Mouse (Mus musculus) forebrain, embryonic 12.5 days (tissue): Measurements from ENCODE around the gene Ctsw. TPM values are rescaled to one million over a fixed set of nuclear protein-coding genes. Genes with fewer than 3 reads are reported as not detected.
A peak's percentile ranks its signal among the peaks of the same experiment; 100 is the strongest.
"Not testable (repeated sequence)": the region's sequence is repeated elsewhere in the genome, so short reads cannot be mapped to it uniquely, and the experiment has no call there.

ENCODE experiments used
- ATAC-seq: fragments of 200-750 bp; cut with Nextera tagmentation; 2 replicates; pipeline ENCODE4 v1.8.0; 2017; ENCODE audit warnings: moderate TSS enrichment; ENCODE audit not compliant: low FRiP score
- H3K27ac ChIP-seq: fragments of 300-500 bp; sonication (generic); 2 replicates; pipeline ENCODE4 v1.5.1; 2016; ENCODE audit warnings: mild to moderate bottlenecking
- H3K27me3 ChIP-seq: fragments of 300-500 bp; sonication (generic); 2 replicates; pipeline ENCODE4 v1.6.1; 2016; ENCODE audit warnings: mild to moderate bottlenecking
- H3K36me3 ChIP-seq: fragments of 300-500 bp; sonication (generic); replicated peaks from 2 replicates; pipeline ENCODE4 v1.6.1; 2016; ENCODE audit warnings: mild to moderate bottlenecking
- H3K4me1 ChIP-seq: fragments of 300-500 bp; sonication (generic); 2 replicates; pipeline ENCODE4 v1.6.1; 2016
- H3K4me2 ChIP-seq: fragments of 300-500 bp; sonication (generic); 2 replicates; pipeline ENCODE4 v1.6.1; 2016; ENCODE audit warnings: mild to moderate bottlenecking, moderate library complexity
- H3K4me3 ChIP-seq: fragments of 300-500 bp; sonication (generic); replicated peaks from 2 replicates; pipeline ENCODE4 v1.5.1; 2016; ENCODE audit warnings: mild to moderate bottlenecking
- H3K9ac ChIP-seq: fragments of 300-500 bp; sonication (generic); 2 replicates; pipeline ENCODE4 v1.6.1; 2016; ENCODE audit warnings: mild to moderate bottlenecking
- H3K9me3 ChIP-seq: fragments of 300-500 bp; sonication (generic); 2 replicates; pipeline ENCODE4 v1.6.1; 2016
- WGBS: fragments of 180-500 bp; shearing (Covaris S2); methylation state at CpG from one replicate; pipeline ENCODE4 v1.1.7; 2016; 5-methylcytosine and 5-hydroxymethylcytosine counted together
- polyA plus RNA-seq: library from polyadenylated mRNA; unstranded; fragments of >200 nt; fragmentation: Nextera tagmentation; extraction: Ambion mirVana; gene quantifications from 2 replicates; pipeline ENCODE4 v1.2.1, GENCODE M21; 2016

The Ctsw gene
- polyA plus RNA-seq, 1 experiment from 2014 or later = 3.1 TPM

DNA sequence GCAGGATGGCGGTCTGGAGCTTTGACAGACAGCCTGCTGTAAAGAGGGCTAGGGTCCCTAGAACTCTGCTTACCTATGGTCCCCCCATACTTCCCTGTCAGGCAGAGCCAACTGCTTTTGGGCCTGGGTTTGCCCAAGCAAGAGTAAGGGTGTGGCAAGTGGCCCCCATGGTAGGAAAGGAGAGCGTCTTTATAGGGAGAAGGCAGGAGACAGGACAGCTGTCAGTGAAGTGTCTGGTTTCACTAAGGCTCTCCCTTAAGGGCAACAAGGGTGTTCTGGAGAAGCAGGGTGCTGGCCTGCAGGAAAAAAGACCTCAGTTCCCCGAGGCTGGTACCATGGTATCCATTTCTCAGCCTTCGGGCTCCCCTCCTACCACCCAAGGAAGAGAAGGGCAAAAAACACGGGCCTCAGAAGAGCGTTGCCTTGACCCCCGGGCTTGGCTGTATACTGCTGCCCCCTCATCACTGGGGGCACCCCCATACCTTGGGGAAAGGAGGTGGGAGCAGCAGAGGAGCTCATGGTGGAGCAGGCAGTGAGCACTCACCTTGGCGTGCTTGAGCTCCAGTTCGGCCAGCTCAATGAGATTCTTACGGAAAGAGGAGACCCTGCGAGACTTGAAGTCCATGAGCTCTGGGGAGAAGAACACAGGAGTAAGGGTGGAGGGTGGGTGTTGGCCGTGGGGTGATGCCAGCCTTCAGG is 27.2 kb upstream of the Ctsw start:
- H3K4me3 ChIP-seq = no peak overlapping the region
- no peaks in the 10 kb centered on the region for H3K9me3 ChIP-seq
- peaks cover 16% of the 10 kb centered on the region for H3K4me1 ChIP-seq
- H3K27ac ChIP-seq = 0 out of 2 replicates have a peak overlapping the region, but pooled peaks have one; percentile 6
- H3K9ac ChIP-seq = no peak overlapping the region
- peaks cover 61% of the 10 kb centered on the region for H3K36me3 ChIP-seq
- no peaks in the 10 kb centered on the region for H3K27me3 ChIP-seq
- WGBS = 86% methylated on average over 12 of the region's 12 CpGs
- ATAC-seq = no peak
- no peak overlapping the region for H3K4me2 ChIP-seq

DNA sequence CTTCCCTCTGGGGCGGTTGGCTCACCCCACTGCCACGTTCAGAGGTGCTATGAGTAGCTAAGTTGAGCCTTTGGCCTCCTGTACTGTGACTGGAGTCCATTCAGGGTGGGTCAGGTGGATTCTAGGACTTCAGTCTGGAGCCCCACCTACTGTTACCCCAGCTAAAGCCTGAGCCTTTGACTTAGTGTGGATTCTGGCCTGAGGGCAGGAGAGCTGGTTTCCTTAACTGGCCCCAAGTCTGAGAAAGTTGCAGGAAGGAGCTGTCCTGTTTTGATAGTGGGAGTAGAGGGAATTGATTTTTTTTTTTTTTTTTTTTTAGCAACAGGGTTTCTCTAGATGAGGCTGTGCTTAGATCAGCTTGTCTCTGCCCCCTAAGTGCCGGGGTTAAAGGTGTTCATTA is 26.0 kb upstream of the Ctsw start:
- H3K4me1 ChIP-seq = peaks cover 22% of the 10 kb centered on the region
- no peak overlapping the region for H3K27ac ChIP-seq
- H3K9ac ChIP-seq = no peak overlapping the region
- no peak for ATAC-seq
- no peaks in the 10 kb centered on the region for H3K27me3 ChIP-seq
- no peak overlapping the region for H3K4me2 ChIP-seq
- H3K9me3 ChIP-seq = no peaks in the 10 kb centered on the region
- 89% methylated on average over 3 of the region's 3 CpGs for WGBS
- H3K4me3 ChIP-seq = no peak overlapping the region
- H3K36me3 ChIP-seq = peaks cover 61% of the 10 kb centered on the region

DNA sequence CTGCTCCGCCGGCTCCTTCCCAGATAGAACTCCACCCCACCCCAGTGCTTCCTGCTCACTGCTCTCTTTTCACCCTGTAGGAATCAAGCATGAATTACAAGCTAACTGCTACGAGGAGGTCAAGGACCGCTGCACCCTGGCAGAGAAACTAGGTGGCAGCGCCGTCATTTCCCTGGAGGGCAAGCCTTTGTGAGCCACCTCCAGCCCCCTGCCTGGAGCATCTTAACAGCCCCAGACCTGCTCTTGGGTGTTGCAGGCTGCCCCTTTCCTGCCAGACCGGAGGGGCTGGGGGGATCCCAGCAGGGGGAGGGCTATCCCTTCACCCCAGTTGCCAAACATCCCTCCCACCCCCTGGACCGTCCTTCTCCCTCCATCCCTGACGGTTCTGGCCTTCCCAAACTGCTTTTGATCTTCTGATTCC is 25.0 kb upstream of the Ctsw start:
- not testable (repeated sequence) for H3K27ac ChIP-seq, H3K4me3 ChIP-seq, ATAC-seq, H3K9me3 ChIP-seq, H3K9ac ChIP-seq, H3K27me3 ChIP-seq, H3K4me2 ChIP-seq
- WGBS = 79% methylated on average over 9 of the region's 9 CpGs
- peaks cover 28% of the 10 kb centered on the region for H3K4me1 ChIP-seq
- peaks cover 60% of the 10 kb centered on the region for H3K36me3 ChIP-seq

DNA sequence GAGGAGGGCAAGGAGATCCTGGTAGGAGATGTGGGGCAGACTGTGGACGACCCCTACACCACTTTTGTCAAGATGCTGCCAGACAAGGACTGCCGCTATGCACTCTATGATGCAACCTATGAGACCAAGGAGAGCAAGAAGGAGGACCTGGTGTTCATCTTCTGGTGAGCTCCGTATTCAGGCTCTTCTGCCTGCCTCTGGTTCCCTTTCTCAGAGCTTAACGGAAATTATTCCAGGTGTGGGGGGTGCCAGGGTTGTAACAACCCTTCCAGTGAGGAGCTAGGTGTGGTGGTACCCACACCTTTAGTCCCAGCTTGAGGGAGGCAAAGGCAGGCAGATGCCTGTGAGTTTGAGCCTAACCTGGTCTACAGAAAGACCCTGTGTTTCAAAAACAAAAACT is 24.3 kb upstream of the Ctsw start:
- Histone ChIP-seq H3K27me3 (no peaks in the 10 kb centered on the region), H3K36me3 (peaks cover 53% of the 10 kb centered on the region), H3K4me3 (no peak overlapping the region), H3K9me3 (no peaks in the 10 kb centered on the region), H3K4me1 (peaks cover 31% of the 10 kb centered on the region), H3K9ac (no peak overlapping the region), H3K27ac (no peak overlapping the region), H3K4me2 (no peak overlapping the region; the same call in 1 of the 2 replicates)
- ATAC-seq = no peak
- 87% methylated on average over 4 of the region's 4 CpGs for WGBS

DNA sequence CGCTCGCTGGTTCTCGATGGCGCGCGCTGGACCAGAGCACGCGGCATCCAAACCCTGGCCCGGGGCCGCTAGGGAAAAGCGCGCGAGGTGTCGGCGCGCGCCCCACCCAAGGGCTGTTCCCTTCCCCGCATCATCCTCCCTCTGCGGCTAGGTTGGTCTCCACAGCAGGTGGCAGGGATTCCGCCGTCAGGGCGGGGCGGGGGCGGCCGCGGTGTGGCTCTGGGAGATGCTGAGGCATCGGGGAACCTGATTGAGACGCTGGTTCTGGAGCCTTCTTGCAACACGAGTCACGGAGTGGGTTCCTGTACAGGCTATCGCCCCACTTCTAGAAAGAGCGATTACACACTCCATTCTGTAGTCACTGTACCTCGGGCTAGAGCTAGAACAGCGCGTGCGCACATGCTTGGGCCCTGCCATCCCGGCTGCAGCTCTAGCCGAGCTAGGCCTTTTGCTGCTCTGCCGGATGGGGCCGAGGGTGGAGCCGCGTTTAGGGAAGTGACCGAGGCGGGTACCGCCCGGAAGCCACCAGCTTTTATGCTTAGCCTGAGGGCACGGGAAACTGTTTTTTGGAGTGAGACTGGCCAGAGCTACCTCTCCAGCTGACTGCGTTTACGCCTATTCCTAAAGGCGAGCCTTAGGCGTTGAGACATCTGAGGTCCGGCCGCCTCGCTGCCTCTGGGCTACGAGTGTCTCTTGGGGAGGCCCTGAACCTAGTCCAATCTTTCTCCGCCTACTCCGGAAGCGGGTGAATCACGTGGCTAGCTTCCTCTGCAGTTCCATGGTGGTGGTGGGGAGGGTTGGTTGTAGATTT is 22.8 kb upstream of the Ctsw start:
- Histone ChIP-seq H3K36me3 (peaks cover 40% of the 10 kb centered on the region), H3K4me3 (peak overlapping the region; percentile 96), H3K9ac (peak overlapping the region; percentile 95), H3K4me1 (peaks cover 46% of the 10 kb centered on the region), H3K27me3 (no peaks in the 10 kb centered on the region), H3K27ac (peak overlapping the region; percentile 100), H3K4me2 (peak overlapping the region; percentile 79), H3K9me3 (no peaks in the 10 kb centered on the region)
- peak; percentile 31 for ATAC-seq
- WGBS = under 1% methylated on average over 59 of the region's 59 CpGs

DNA sequence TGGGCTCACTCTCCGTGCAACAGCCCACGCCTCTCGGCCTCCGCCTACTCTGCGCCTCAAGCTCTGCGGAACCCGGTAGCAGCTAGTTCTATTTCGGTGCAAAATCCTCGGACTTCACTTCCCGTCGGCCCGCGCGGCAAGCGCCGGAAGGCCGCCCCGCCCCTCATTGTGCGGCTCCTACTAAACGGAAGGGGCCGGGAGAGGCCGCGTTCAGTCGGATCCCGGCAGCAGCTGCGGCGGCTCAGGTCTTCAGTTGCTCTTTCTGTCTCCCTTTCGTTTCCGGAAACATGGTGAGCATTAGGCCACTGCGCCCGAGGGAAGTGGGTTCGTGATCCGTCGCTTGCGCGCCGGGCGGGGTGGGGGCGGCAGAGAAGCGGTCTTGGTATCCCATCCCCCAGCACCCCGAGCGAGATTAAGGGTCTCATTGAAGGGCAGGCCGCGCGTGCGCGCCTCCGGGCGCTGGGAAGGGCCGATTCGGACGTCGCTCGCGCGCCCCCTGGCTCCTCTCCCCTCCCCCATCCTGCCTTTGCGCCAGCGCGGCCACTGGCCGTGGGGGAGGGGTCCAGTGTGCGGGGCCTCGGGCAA is 22.1 kb upstream of the Ctsw start, which contains the start of gene Cfl1:
Gene Cfl1, plus strand, starts transcription at position 143 of the 585 bp plus-strand sequence.
- H3K4me3 ChIP-seq = peak within 1 kb of the TSS; percentile 96
- no peaks in the 10 kb centered on the region for H3K9me3 ChIP-seq
- H3K27me3 ChIP-seq = no peaks in the 10 kb centered on the region
- peaks cover 46% of the 10 kb centered on the region for H3K4me1 ChIP-seq
- peak within 1 kb of the TSS; percentile 79 for H3K4me2 ChIP-seq
- peak within 1 kb of the TSS; percentile 95 for H3K9ac ChIP-seq
- H3K36me3 ChIP-seq = peaks cover 40% of the 10 kb centered on the region
- ATAC-seq = peak; percentile 74
- H3K27ac ChIP-seq = peak within 1 kb of the TSS; percentile 100
- under 1% methylated on average over 61 of the region's 62 CpGs for WGBS

DNA sequence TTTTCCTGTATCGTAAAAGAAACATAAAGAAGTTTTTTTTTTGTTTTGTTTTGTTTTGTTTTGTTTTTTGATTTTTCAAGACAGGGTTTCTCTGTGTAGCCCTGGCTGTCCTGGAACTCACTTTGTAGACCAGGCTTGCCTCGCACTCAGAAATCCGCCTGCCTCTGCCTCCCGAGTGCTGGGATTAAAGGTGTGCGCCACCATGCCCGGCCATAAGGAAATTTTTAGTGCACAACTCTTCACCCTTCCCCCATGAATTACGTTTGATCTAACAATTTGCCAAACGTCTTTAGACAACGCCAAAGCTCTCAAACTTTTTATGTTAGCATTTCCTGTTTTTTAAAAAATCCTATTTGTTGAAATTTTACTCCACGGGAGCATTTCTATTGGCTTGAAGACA is 21.4 kb upstream of the Ctsw start:
- not testable (repeated sequence) for H3K27me3 ChIP-seq, H3K9ac ChIP-seq, ATAC-seq, H3K9me3 ChIP-seq
- WGBS = 57% methylated on average over 10 of the region's 10 CpGs
- Histone ChIP-seq H3K4me3 (peak overlapping the region; percentile 96), H3K36me3 (peaks cover 42% of the 10 kb centered on the region), H3K27ac (peak overlapping the region; percentile 100), H3K4me1 (peaks cover 46% of the 10 kb centered on the region), H3K4me2 (peak overlapping the region; percentile 79)

DNA sequence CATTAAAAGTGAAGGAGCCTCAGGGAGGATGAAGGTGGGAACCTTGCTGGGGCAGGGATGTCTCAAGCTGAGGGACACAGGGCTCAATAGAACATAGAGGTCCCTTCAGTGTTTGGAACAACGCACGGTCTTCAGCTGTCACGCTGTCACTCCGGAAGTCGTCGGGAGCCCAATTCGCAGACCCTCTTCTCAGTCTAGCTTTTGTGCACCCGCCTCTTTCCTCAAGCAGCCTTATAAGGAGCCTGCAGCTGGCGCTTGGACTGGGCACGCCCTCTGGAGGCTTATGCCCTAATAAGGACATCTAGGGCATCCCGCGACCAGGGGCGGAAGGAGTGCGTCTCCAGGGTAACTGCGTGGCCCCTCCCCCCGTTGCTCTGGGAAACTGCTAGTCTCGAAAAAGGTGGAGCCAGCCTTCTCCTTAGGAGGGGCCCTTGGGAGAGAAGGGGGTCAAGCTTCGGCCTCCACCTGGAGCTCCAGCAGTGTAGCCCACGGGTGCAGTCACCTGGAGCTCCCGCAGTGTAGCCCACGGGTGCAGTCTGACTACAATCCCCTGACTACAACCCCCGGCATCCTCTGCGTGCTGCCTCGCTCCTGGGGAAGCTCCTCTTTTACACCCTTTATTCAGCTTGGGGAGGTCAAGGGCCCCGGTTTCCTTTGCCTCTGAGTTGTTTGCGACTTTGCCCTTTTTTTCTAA is 20.7 kb upstream of the Ctsw start:
- Histone ChIP-seq H3K36me3 (peaks cover 42% of the 10 kb centered on the region), H3K9ac (peak overlapping the region; percentile 53), H3K4me1 (peaks cover 46% of the 10 kb centered on the region), H3K27ac (peak overlapping the region; percentile 100), H3K4me2 (peak overlapping the region; percentile 79), H3K27me3 (no peaks in the 10 kb centered on the region), H3K9me3 (no peaks in the 10 kb centered on the region), H3K4me3 (peak overlapping the region; percentile 42)
- under 1% methylated on average over 26 of the region's 26 CpGs for WGBS
- peak; percentile 79 for ATAC-seq

DNA sequence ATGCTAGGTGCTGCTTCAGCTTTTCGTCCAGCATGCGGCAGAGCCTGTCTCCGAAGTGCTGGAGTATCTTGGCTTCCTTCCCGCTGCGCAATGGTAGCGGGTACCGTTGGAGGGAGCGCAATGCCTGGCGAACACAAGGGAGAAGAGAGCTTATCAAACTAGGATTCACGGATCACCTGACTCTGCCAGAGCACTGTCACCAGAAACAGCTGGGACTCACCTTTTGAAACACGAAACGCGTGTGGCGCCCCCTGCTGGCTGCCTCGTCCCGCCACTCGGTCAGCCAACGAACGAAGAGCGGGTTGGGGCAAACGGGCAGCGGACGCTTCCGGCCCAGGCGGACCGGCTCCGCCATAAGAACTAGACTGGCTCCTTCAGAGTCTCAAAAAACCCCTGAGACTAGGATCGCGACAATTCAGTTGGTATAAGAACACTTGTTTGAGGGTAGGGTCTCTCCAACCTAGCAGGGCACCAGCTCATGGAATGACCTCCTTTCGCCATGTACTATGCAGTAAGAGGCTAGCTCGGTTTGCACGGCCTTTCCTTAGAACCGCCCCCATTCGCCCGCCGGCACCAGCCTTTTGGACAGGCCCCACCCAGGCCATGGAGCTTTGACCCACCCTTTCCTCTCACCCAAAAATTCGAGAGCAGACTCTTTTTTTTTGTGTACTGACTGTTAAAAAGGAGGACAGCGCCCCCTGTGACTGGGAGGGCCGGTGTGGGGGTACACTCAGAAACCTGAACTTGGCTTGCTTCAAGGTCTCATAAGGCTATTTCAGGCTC is 19.7 kb upstream of the Ctsw start, which contains the start of gene Mus81:
Gene Mus81, minus strand, starts transcription at position 635 of the 783 bp plus-strand sequence.
- under 1% methylated on average over 39 of the region's 39 CpGs for WGBS
- peak; percentile 51 for ATAC-seq
- Histone ChIP-seq H3K4me3 (peak within 1 kb of the TSS; percentile 42), H3K4me1 (peaks cover 43% of the 10 kb centered on the region), H3K9me3 (no peaks in the 10 kb centered on the region), H3K4me2 (peak within 1 kb of the TSS; percentile 79), H3K9ac (peak within 1 kb of the TSS; percentile 53), H3K27me3 (no peaks in the 10 kb centered on the region), H3K27ac (peak within 1 kb of the TSS; percentile 100), H3K36me3 (peaks cover 42% of the 10 kb centered on the region)

DNA sequence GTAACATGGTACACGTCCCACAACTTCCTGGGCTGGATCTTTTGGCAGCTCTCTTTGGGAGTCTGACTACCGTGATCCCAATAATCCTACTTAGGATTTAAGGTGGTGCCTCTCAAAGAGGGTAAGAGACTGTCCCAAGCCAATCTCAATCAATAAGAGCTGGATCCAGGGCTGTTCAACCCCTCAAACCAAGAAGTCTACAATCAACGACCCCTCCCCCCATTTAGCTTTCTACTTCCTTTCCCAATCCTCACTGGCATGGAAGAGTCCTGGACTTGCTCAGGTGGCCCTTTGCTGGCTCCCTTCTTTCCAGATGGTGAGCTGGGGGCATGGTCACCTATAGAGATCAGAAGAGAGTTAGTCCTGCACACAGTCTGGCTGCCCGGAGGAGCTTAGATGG is 18.5 kb upstream of the Ctsw start:
- Histone ChIP-seq H3K4me1 (peaks cover 32% of the 10 kb centered on the region), H3K9me3 (no peaks in the 10 kb centered on the region), H3K9ac (0 out of 2 replicates have a peak overlapping the region, but pooled peaks have one; percentile 53), H3K4me3 (no peak overlapping the region), H3K27ac (no peak overlapping the region), H3K27me3 (no peaks in the 10 kb centered on the region), H3K4me2 (peak overlapping the region; percentile 79; the same call in 1 of the 2 replicates), H3K36me3 (peaks cover 44% of the 10 kb centered on the region)
- WGBS = 92% methylated on average over 4 of the region's 4 CpGs
- ATAC-seq = no peak

DNA sequence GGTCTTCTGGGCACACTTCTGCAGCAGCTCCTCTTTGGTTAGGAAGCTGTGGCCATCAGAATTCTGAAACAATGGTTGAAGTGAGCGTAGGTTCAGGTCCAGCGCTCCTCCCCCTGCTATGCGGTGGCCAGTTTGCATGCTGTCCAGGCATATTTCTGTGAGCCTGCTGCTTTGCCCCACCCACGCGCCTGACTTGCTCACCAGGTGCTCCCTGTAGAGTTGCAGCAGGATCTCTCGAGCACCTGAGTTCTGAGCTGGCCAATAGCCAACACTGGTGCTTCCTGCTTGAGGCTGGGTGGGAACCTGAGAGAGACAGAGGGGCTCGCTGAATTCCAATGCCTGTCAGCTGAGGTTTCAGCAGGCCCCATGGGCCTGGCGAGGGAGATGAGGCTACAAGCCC is 18.0 kb upstream of the Ctsw start:
- 88% methylated on average over 8 of the region's 8 CpGs for WGBS
- H3K4me1 ChIP-seq = peaks cover 29% of the 10 kb centered on the region
- no peak for ATAC-seq
- 0 out of 2 replicates have a peak overlapping the region, but pooled peaks have one; percentile 4 for H3K4me3 ChIP-seq
- no peaks in the 10 kb centered on the region for H3K27me3 ChIP-seq
- no peak overlapping the region for H3K27ac ChIP-seq
- no peak overlapping the region for H3K9ac ChIP-seq
- H3K4me2 ChIP-seq = no peak overlapping the region
- H3K36me3 ChIP-seq = peaks cover 49% of the 10 kb centered on the region
- no peaks in the 10 kb centered on the region for H3K9me3 ChIP-seq
